Mouse (Mus musculus) brain, embryonic 14.5 days (tissue): ENCODE data around the gene Ogfr. TPM values are rescaled to one million over a fixed set of nuclear protein-coding genes. Genes with fewer than 3 reads are reported as not detected.

Source experiments
- DNase-seq: peaks from one replicate; pipeline ENCODE4 v3.0.0-alpha.2; 2011; ENCODE audit warnings: low read depth
- CTCF ChIP-seq: fragments of 200-500 bp; IDR thresholded peaks from 2 replicates; pipeline ENCODE4 v1.5.1; 2012; ENCODE audit warnings: inconsistent platforms, mild to moderate bottlenecking, moderate library complexity, borderline replicate concordance; ENCODE audit not compliant: insufficient read depth, insufficient read length; ENCODE audit errors: extremely low read depth
- POLR2A ChIP-seq: fragments of 200-500 bp; IDR thresholded peaks from 2 replicates; pipeline ENCODE4 v1.6.1; 2012; ENCODE audit warnings: mild to moderate bottlenecking, inconsistent platforms, borderline replicate concordance; ENCODE audit not compliant: poor library complexity, insufficient read depth, insufficient read length, severe bottlenecking; ENCODE audit errors: extremely low read depth
- polyA plus RNA-seq: library from polyadenylated mRNA; depleted of rRNA; stranded (reverse); fragments of >200 nt; gene quantifications from 2 replicates; pipeline ENCODE4 v1.2.3, GENCODE M21; 2012

Ogfr gene
- polyA plus RNA-seq, 1 experiment = 105 TPM

GRCm38 (mm10) chr2:180566240-180566913 lies 22.7 kb upstream of the Ogfr start:
- TF ChIP-seq CTCF (peak; percentile 70), POLR2A (no peak)
- peak; percentile 76 for DNase-seq

GRCm38 (mm10) chr2:180569028-180569643 lies 19.9 kb upstream of the Ogfr start:
- peak; percentile 80 for DNase-seq

GRCm38 (mm10) chr2:180576482-180576881 lies 12.6 kb upstream of the Ogfr start:
- no peak for TF ChIP-seq POLR2A
- no peak for TF ChIP-seq CTCF

More at GRCm38 (mm10) chr2:180569028-180569643, 19.9 kb upstream of the Ogfr start:
- TF ChIP-seq POLR2A (no peak), CTCF (no peak)

GRCm38 (mm10) chr2:180578686-180579085 lies 10.4 kb upstream of the Ogfr start:
- TF ChIP-seq POLR2A (no peak), CTCF (peak; percentile 97)
- peak; percentile 90 for DNase-seq

More at GRCm38 (mm10) chr2:180576482-180576881, 12.6 kb upstream of the Ogfr start:
- no peak for DNase-seq

GRCm38 (mm10) chr2:180581002-180581401 lies 8.0 kb upstream of the Ogfr start, which contains the start of gene Mrgbp:
Gene Mrgbp (plus strand): TSS chr2:180581304.
- TF ChIP-seq POLR2A (no peak), CTCF (no peak)

GRCm38 (mm10) chr2:180582481-180583153 lies 6.4 kb upstream of the Ogfr start:
- peak; percentile 81 for TF ChIP-seq POLR2A
- peak; percentile 97 for TF ChIP-seq CTCF

More at GRCm38 (mm10) chr2:180581002-180581401, 8.0 kb upstream of the Ogfr start, which contains the start of gene Mrgbp:
- no peak for DNase-seq

GRCm38 (mm10) chr2:180583154-180583507 lies 5.9 kb upstream of the Ogfr start:
- no peak for DNase-seq
- TF ChIP-seq CTCF (no peak), POLR2A (no peak)

More at GRCm38 (mm10) chr2:180582481-180583153, 6.4 kb upstream of the Ogfr start:
- DNase-seq = peak; percentile 97

- no peak for TF ChIP-seq CTCF
- TF ChIP-seq POLR2A = no peak
- DNase-seq = no peak
Observed at GRCm38 (mm10) chr2:180588736-180589122, 316 bp upstream of the Ogfr start.

- TF ChIP-seq POLR2A = no peak
- no peak for DNase-seq
Observed at GRCm38 (mm10) chr2:180597490-180597889, 8.4 kb downstream of the Ogfr start, which contains the start of gene Col9a3. Gene Col9a3 (plus strand): TSS chr2:180597790.

GRCm38 (mm10) chr2:180598157-180598705 lies 9.2 kb downstream of the Ogfr start:
- DNase-seq = peak; percentile 77
- TF ChIP-seq POLR2A (0 out of 2 replicates have a peak, but pooled peaks have one; percentile 19), CTCF (no peak)

- peak; percentile 89 for DNase-seq
- no peak for TF ChIP-seq CTCF
- no peak for TF ChIP-seq POLR2A
Observed at GRCm38 (mm10) chr2:180600569-180601021, 11.6 kb downstream of the Ogfr start.

GRCm38 (mm10) chr2:180604781-180605180 lies 15.7 kb downstream of the Ogfr start:
- no peak for TF ChIP-seq CTCF
- TF ChIP-seq POLR2A = no peak
- DNase-seq = peak; percentile 49

- TF ChIP-seq POLR2A = no peak
- no peak for TF ChIP-seq CTCF
- no peak for DNase-seq
Observed at GRCm38 (mm10) chr2:180610283-180610682, 21.2 kb downstream of the Ogfr start.
